Mouse (Mus musculus) bone marrow, adult 2 months (tissue): ENCODE measurements at regions not wholly inside any gene's neighbourhood (a gene's known extent, or its start where the extent isn't known, plus 50 kb on each side); places are given as distances from the start of the nearest gene placed in this dataset.

Source experiments
- CTCF ChIP-seq: fragments of 200-500 bp; IDR thresholded peaks from 2 replicates; pipeline ENCODE4 v1.5.1; 2011; ENCODE audit warnings: low read length, control low read depth; ENCODE audit not compliant: control insufficient read depth, insufficient read depth
- POLR2A ChIP-seq: fragments of 200-500 bp; IDR thresholded peaks from 2 replicates; pipeline ENCODE4 v1.6.1; 2011; ENCODE audit warnings: low read depth, mild to moderate bottlenecking, control low read depth, low read length, borderline replicate concordance; ENCODE audit not compliant: control insufficient read depth

- TF ChIP-seq CTCF (no peak), POLR2A (no peak)
Observed at GRCm38 (mm10) chr13:99608591-99608990, 92.3 kb upstream of the Map1b start.
